Mouse (Mus musculus) retina, postnatal 7 days (tissue): ENCODE measurements around the gene Irf4.

Experiments used
- DNase-seq: peaks from one replicate; pipeline ENCODE4 v3.0.0-alpha.2; 2012; ENCODE audit warnings: low read depth, low spot score

Irf4 gene

DNA sequence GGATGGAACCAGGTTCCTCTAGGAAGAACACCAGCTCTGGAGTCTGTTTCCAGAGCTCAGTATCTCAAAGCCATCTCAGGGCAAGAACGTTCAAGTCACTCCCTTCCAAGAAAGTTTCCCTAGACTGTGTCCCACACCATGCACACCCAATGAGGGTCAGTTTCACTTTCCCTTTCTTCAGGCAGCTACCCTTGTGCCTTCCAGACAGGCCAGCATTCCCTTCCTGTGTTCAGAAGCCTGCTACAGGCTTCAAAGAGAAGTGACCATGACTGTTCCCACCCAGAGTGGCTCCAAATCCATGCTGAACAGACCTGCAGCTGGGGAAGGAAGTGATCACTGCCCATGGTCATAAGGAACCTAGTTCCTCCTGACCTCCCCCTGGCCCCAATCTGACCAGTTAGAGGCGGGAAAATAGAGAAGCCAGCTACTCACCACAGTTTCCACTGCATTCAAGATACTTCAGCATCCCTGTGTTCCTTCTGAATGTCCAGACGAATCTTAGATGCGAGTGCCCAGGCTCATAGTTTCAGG, 10.7 kb upstream of the Irf4 start:
- DNase-seq, result no peak

DNA sequence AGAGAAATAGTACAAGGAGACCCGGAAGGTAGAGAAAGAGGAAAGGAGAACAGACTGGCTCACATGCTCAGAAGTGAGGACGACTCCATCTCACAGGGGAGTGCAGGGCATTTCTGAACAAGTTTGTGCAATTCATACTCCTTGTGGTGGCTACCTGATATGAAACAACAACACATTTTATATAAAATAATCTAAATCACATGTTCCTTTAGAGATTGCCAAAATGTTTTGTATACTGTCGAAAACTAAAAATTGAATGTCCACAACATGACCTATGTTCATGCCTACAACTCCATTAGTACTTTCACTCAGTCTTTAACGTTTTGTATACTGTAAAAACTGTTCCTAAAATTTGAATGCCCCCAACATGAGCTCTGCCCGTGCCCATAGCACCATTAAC, 7.9 kb upstream of the Irf4 start:
- no peak for DNase-seq

DNA sequence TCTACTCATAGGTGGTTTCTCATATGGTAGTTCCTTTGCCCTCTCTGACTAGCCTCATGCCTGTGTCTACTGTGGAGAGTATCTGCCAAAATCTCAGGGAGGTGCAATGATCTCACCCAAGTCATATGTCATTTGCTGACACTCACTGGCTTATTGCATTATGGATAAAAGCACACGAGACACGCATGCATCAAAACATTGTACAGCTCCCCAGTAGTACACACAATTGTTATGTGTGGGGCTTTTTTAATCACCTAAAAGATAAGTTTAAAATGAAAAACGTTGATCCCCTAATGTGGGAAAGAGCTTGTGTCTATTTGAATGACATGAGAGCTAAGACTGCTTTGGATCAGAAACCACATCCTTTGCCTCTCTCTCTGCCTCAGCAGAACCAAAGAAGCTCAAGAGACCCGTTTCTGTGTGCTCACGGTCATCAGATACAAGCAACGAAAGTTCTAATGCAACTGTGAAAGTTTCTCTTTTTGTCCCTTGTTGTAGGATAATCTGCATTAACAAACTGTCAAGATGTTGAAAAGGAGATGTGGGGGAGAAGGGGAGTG, 6.5 kb upstream of the Irf4 start:
- no peak for DNase-seq

GRCm38 (mm10) chr13:30745121-30745520, 3.9 kb upstream of the Irf4 start:
- no peak for DNase-seq

GRCm38 (mm10) chr13:30747068-30747467, 2.0 kb upstream of the Irf4 start:
- no peak for DNase-seq

- no peak for DNase-seq
Observed at GRCm38 (mm10) chr13:30747504-30747903, 1.5 kb upstream of the Irf4 start.

- no peak for DNase-seq
Observed at GRCm38 (mm10) chr13:30748321-30748720, 705 bp upstream of the Irf4 start.

DNA sequence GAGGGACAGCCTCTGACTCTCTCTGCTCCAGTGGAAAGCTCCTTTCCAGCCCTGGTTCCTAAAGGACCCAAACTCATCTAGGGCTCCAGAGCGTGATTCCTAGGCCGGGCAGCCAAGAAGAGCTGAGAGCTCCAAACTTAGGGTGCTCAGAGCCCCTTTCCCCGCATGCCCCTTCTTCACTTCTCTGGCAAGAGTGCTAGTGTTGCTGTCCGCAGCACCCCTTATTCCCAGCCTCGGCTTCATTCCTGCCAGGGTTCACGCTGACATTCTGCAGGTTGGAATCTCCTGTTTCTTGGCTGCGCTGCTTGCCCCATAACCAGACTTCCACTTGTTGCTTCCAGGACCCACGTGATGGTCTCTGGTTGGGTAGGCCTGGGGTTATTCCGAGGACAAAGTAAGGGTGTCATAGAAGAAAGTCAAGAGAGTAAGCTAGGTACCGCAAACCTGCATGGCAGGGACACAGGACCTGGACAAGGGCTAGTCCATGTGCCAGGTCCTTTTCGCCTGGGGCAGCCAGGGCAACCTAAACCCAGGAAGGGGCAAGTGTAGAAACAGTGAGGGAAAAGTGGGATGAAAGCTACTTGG, 623 bp downstream of the Irf4 start:
- no peak for DNase-seq

DNA sequence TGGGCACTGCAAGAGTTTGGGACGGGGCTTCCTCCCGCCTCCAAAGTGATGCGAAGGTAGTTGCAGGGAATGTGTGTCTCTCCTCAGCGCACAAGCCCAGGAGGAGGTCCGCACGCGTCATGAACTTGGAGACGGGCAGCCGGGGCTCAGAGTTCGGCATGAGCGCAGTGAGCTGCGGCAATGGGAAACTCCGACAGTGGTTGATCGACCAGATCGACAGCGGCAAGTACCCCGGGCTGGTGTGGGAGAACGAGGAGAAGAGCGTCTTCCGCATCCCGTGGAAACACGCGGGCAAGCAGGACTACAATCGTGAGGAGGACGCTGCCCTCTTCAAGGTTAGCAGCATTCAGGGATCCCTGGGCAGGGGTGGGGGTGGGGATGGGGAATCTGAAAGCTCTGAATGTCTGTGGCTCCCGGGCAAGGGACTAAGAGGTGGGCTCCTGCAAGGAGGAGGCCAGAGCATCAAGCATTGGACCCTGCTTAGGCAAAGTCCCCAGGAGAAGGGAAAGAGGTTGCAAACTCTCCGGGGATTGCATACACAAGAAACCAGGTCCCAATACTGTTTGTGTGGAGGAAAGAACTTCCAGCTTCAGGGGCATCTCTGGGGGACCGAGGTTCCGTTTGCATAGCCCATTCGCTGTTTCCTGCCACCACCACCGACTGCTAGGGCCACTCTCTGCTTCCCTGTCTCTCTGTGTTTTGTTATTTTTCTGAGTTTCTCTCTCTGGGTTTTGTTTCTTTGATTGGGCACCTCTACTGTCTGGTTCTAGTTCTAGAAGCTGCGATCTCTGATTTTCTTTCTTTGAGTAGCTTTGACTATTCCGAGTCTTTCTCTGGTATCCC, 1.7 kb downstream of the Irf4 start:
- no peak for DNase-seq

GRCm38 (mm10) chr13:30751304-30751580, 2.2 kb downstream of the Irf4 start:
- no peak for DNase-seq

- no peak for DNase-seq
Observed at GRCm38 (mm10) chr13:30752581-30753187, 3.7 kb downstream of the Irf4 start.

DNA sequence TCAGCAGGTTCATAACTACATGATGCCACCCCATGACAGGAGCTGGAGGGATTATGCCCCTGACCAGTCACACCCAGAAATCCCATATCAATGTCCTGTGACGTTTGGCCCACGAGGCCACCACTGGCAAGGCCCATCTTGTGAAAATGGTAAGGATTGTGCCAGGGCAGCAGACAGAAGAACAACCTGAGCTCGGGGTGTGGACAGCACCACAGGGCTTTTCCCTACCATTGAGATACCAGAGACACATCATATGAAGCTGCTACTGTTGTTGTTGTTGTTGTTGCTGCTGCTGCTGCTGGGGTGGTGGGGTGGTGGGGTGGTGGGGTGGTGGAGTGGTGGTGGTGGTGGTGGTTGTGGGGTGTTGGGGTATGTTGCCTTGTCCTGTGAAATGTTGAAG, 4.4 kb downstream of the Irf4 start:
- DNase-seq, result no peak

GRCm38 (mm10) chr13:30754066-30754465, 5.0 kb downstream of the Irf4 start:
- no peak for DNase-seq

DNA sequence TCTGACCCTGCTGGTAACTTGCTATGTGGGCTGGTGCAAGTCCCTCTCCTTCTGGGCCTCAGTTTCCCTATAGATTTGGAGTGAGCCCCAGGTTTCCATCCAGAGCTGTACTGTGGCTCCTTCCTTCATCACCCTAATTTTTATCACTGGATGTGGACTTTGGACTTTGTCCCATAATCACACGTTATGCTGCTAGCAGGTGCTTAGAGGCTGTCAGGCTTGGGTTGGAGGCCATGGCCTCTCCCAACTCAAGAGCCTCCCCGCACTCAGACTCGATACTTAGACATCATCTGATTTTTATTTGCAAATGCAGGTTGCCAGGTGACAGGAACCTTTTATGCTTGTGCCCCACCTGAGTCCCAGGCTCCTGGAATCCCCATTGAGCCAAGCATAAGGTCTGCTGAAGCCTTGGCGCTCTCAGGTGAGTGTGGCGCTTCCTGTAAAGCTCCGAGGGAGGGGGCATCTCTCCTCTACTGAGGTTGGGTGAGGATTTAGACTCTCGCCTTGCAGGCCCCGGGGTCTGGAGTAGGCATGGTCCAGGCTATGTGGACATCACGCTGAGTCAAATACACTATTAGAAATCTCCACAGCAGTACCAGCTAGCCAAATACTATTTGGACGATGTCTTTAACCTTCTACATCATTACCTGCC, 5.9 kb downstream of the Irf4 start:
- no peak for DNase-seq

- no peak for DNase-seq
Observed at GRCm38 (mm10) chr13:30755577-30755976, 6.6 kb downstream of the Irf4 start.

GRCm38 (mm10) chr13:30755998-30756639, 7.1 kb downstream of the Irf4 start:
- no peak for DNase-seq

- no peak for DNase-seq
Observed at GRCm38 (mm10) chr13:30757264-30757900, 8.4 kb downstream of the Irf4 start.

DNA sequence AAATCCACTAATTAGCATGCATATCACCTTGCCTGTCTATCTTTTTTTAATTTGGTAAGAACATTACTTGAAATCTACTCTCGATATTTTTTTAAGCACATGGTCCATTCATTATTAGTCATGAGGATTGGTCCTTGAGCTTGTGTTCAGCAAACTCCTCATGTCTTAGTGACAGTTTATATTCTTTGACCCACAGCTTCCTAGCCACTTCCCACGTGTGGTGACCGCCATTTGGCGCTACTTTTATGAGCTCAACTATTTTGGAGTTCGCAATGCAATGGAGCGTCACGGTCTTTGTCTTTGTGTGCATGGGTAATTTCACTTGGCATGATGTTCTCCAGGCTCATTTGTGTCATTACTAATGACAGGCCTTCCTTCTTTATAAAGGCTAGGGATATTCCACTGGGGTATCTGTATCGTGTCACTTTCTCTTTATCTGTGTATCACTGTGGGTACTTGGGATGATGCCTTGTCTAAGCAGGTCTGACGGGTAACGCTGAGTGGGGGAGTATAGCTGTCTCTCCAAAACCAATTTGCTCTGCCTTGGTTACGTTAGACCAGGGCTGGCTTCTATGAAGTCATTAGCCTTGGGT, 9.9 kb downstream of the Irf4 start:
- DNase-seq, result no peak

DNA sequence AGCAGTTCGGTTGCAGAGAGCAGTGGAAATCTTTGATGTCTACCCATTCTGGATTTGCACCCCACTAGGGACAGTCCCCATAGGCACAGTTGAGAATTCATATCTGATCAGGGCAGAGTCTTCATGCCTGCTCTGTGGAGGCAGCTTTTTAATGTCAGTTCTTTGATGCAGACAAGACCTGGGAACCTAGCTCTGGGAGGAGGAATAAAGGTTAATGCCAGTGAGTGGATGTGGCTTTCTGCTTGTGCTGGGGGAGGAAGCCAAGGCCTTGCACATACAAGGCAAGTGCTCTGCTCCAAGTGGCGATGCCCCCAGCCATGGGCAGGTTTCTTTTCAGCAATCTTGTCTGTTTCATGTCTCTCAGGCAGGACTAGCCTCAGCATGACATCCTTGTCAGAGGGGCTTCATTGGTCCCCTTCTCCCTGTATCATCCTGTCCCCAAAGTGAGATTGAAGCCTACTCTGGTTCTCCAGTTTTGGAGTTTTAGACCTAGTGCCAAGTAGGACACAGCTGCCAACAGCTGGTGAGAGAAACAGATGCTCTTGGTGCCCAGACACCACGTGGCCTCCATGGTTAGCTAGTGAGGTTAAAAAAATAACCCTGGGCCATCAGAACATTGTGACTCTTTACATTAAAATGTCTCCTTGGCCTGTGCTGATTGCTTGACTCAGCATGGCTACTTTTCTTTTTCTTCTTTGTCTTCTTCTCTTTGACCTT, 11.5 kb downstream of the Irf4 start:
- DNase-seq, result no peak

DNA sequence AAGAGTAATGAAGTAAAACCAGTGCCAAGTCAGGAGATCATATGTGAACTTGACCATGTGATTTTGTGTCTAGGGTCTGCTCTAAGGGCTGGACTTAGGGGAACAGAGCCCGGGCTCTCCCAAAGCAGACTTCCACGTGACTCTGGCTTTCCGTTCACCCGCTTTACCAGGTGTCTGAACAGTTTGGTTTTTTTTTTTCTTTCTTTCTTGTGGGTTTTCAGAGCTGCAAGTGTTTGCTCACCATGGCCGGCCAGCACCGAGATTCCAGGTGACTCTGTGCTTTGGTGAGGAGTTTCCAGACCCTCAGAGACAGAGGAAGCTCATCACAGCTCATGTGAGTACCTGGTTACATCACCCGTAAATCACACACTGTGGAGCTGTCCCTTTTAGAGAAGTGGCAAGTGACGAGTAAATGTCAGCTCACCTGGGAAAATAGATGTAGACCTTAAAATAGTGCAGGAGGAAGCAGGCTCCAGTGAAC, 12.2 kb downstream of the Irf4 start:
- DNase-seq, result no peak
